Mouse (Mus musculus) myocyte (in vitro differentiated cells): ENCODE results near the gene Ankrd34a.

Source experiments
- CEBPB ChIP-seq: IDR thresholded peaks from 2 replicates; pipeline ENCODE4 v1.6.1; 2011; ENCODE audit warnings: mild to moderate bottlenecking, moderate library complexity; ENCODE audit not compliant: poor library complexity, insufficient read depth, severe bottlenecking
- POLR2A ChIP-seq: IDR thresholded peaks from one replicate; pipeline ENCODE4 v1.6.1; 2011; ENCODE audit warnings: low read depth, mild to moderate bottlenecking, control low read depth, moderate library complexity; ENCODE audit not compliant: insufficient read length
- USF1 ChIP-seq: IDR thresholded peaks from one replicate; pipeline ENCODE4 v1.6.1; 2011; ENCODE audit warnings: low read depth, mild to moderate bottlenecking, control low read depth, moderate library complexity

DNA sequence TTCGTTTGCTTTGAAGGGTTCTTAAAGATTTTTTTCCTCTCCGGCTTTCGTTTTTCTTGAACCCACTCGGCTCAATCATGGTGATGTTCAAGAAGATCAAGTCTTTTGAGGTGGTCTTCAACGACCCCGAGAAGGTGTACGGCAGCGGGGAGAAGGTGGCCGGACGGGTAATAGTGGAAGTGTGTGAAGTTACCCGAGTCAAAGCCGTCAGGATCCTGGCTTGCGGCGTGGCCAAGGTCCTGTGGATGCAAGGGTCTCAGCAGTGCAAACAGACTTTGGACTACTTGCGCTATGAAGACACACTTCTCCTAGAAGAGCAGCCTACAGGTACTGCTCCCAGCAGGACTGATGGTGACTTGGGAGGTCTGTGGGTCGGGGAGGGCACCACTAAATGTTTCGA lies 38.3 kb upstream of the Ankrd34a start:
- TF ChIP-seq POLR2A (peak; percentile 36), USF1 (no peak), CEBPB (no peak)
